Mouse (Mus musculus) right cerebral cortex, postnatal 25 days (tissue): Measurements from ENCODE around the gene Aatk.
A peak's percentile ranks its signal among the peaks of the same experiment; 100 is the strongest.

Experiments used
- DNase-seq: peaks from one replicate; pipeline ENCODE4 v3.0.0; 2022

Gene Aatk

DNA sequence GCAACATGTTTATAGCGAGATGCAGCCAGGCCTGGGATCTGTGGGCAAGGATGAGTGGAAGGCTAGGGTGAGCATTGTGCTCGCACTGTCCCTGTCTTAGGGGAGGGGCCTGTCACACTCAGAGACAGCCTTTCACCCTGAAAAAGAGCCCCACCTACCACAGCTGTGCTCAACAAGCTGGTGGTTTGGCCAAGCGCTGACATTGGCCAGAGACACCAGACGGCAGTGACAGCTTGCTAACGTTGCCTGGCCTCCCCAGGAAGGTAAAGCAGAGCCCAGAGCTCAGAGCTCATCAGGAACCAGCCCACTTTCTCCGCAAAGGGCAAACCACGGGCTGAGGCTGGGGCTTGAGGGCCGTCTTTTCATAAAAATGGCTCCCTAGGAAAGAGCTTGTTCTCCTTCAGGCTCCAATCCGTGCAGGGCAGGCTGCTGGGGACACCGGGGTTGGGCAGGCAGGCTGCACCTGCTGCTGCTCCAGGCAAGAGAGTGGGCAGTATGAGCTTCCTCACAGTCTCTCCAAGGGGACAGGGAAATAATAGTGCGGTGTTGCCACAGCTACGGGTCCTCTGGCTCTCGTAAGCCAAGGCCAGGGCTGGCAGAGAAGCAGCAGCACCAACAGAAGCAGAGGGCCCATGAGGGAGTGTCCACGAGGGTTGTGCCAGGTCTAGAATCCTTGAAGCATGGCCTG lies 4.3 kb upstream of the Aatk start:
- no peak for DNase-seq

GRCm38 (mm10) chr11:120049067-120049466 lies 2.1 kb upstream of the Aatk start:
- no peak for DNase-seq

- DNase-seq: peak; percentile 72
Measured at GRCm38 (mm10) chr11:120048252-120048556, 1.2 kb upstream of the Aatk start.

DNA sequence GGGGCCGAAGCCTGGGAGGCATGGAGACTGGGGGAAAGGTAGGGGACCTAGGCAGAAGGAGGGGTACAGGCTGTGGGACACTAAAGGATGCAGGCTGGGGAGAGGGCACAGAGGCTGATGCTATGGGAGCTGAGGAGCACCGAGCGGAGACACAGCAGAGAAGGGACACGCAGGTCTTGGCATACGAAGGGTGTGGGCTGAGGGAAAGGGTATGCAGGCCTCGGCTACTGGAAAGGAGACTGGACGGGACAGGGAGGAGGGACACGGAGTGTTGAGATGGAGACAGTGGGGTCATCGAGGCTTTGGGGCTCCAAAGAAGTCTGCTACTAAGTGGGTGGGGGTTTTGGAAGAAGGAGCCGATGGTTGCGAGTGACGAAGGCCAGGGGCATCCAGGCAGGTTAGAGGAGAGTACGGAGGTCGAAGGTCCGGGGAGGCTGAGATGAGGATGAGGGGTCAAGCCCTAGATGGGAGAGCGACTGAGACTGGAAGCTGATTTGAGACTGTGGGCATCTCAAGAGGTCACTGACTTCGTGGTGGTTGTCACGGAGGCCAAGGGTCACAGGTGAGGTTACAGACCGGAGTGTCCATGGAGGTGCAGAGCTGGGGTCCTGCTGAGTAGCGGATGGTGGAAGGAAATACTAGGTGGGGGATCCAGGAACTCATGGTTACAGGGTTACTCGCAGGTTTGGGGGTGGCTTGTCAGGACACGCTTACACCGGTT lies 724 bp upstream of the Aatk start:
- no peak for DNase-seq

- no peak for DNase-seq
Measured at GRCm38 (mm10) chr11:120045839-120046552, 971 bp downstream of the Aatk start.

DNA sequence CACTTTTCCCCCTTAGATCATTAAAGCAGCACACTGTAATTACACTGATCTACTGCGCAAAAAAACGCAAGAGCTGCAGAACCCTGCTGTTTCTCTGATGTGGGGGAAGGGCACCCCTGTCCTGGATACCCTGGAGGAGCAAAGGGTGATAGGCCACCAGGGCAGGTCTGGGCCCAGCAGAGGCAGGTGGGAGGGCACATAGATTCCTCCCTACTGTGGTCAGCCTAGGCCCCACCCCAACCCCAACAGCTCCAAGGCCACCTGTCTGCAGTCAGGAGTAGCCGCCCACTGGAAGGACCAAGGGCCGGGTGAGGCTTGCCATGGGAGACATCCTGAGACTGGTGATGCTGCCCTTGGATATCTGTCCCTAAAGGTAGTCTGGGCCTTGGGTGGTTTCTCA lies 1.6 kb downstream of the Aatk start:
- DNase-seq: no peak

GRCm38 (mm10) chr11:120042141-120042838 lies 4.7 kb downstream of the Aatk start:
- DNase-seq: no peak

DNA sequence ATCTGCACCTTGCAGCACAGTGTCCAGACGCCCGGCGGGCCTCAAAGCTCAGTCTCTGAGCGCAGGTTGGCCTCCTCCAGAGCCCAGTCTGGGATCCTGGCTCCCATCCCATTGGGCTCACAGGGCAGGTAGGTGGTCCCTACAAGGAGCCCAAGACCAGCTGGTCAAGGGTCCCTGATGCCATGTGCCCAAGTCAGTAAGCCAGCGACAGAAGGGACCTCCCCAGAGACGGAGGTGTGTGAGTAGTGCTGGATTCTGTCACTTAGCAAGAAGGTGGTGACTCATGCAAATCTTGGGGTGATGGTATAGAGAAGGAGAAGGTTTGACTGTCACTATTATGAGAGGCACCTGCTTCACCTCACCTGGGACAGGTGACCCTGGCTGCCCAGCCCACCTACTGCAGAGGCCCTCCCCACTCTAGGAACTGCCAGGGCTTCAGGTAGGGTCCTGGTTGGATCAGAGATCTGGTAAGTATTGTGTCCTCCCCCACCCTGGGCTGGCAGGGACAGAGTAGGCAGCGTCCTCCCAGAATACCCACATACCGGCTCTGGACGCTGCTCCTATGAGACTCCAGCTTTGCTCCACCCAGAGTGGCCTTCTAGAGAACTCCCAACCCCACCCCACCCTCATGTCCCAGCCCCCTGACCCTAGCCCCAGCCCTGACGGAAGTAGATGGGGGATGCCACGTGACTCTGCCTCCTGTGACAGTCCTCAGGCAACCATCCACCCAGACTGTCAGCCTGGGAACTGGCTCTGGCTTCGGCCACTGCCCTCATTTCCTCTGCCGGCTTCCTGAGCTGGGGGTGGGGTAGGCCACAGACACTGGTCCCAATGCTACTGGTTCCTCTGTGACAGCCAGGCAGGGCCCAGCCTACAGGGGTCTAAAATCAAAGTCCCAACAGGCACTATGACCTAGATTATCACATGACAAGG lies 5.5 kb downstream of the Aatk start:
- no peak for DNase-seq

DNA sequence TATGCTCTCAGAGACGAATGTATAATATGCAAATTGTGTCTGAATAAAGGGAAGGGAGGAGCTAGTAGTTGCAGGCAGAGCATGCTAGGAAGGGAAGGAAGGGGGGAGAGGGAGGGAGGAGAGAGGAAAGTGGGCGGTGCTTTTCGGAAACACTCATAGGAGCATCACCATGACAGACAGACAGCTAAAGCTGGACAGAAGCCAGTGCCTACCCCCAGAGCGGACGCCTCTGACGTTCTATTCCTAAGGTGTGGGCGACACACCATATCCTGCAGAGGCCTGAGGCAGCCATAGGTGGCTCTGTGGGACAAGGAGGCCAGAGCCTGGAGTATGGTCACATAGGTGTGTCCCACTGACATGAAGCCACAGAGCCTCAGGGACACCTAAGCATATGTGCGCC lies 6.5 kb downstream of the Aatk start:
- DNase-seq: peak; percentile 59

- no peak for DNase-seq
Measured at GRCm38 (mm10) chr11:120039581-120039980, 7.4 kb downstream of the Aatk start.

DNA sequence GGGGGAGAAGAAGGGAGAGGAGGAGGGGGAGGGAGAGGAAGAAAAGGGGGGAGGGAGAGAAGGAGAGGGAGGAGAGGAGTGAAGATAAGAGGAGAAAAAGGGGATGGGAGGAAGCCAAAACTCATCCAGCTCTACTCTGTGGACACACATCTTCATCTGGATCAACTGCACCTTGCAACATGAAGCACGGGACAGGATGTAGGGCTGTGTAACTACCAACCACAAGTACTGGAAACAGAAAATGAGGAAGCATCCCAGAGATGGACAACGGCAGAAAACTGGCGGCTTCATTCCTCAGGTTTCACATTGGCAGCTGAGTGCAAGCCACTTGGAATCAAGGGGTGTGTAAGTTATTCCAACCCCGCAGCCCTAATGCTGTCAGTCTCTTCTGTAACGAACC lies 12.2 kb downstream of the Aatk start:
- DNase-seq: no peak

- no peak for DNase-seq
Measured at GRCm38 (mm10) chr11:120034306-120034705, 12.7 kb downstream of the Aatk start.

DNA sequence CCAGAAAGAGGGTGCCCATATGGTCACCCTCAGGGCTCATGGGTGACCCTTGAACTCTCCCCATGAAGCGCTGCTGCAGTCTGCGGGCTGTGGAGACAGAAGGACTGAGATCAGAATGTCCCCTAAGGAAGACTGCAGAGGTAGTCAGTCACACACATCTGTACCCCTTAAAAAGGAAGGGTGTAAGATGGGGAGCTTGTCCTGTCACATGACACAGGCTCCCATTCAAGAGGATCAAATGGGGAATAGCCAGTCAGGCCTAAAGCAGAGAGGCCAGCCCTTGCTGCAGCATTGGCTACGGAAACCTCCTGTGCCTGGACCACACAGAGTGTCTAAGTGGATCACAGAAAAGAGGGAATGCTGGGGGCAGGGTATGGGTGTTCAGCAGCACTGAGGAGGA lies 13.5 kb downstream of the Aatk start:
- DNase-seq: no peak

GRCm38 (mm10) chr11:120032052-120032451 lies 14.9 kb downstream of the Aatk start:
- no peak for DNase-seq

DNA sequence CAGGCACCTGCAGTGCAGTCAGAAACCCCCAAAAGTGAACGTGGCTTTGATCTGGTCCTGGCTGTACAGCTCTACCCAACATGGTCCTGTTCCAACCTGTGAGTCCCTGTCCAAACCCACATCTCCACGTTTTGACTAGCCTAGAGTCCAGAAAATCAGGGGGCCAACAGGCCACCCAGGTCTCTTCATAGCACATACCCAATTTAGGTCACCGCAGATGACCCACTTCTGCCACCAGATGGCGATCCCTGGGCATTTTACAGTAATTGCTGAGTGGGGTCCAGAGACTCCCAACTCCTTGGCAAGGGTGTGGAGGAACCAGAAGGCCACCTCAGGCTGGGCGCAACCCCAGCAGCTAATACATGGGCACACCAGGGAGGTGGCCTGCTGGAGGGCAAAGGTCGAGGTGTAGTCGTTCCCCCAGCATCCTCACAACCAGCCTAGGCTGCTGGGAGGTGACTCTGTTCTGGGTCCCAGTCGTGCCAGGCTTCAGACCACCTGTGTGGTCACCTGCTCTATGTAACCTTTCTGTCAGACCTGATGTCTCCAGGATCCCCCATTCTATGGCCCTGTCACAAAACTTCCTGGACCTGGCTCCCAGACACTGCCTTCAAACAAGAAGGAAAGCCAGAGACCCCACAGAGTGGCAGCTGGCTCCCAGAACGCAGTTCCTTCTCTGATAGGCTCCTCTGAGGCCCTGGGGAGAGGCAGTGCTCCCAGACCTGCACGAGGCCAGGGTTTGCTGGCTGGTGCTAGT lies 16.6 kb downstream of the Aatk start:
- DNase-seq: no peak

GRCm38 (mm10) chr11:120029431-120030144 lies 17.4 kb downstream of the Aatk start:
- no peak for DNase-seq

DNA sequence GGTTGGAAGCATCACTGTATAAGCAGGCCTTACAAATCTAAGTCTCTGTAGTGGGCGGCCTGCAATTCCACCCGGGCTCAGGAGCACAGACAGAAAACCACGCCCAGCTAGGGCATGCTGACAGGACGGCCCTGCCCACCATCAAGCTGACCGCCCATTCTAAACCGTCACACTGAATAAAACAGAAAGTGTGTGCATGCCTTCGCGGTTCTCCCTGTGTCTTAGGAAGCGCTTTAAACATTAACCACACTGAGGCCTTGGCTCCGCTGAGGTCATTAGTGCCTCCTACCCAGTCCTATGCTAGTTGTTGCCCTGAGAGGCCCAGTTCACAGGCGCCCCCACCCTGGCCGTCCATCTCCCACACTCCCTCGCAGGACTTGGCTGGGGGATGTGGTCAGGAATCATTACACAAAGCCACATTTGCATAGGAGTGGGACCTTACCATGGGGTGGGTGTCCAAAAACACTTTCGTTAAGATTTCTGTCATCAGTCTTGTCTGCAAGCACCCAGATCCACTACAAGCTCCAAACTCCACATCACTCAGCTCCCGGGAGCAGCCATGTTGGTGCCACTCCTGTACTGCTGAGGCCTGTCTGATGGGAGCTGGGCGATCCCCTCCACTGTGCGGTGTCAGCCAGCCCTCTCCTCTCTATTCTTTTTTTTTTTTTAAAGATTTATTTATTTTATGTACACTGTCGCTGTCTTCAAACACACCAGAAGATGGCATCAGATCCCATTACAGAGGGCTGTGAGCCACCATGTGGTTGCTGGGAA lies 18.5 kb downstream of the Aatk start:
- no peak for DNase-seq

GRCm38 (mm10) chr11:120026941-120027340 lies 20.0 kb downstream of the Aatk start:
- no peak for DNase-seq

DNA sequence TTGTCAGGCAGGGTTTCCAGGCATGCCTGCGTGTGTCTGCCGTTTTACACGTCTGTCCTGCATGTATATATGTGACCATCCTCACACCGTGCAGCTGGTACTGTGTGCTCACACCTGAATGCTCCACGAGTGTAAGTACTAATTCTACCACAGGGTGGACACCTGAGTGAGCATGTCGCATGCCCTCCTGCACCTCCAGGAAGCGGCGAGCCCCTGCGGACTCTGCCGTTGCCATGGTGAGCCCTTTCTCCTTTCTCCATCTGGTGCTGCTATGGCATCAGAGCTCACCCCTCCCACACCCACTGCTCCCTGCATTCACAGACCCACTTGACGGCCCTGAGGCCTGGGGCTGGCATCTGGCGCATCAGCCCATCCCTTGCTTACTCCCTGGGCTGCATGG lies 24.1 kb downstream of the Aatk start:
- no peak for DNase-seq

DNA sequence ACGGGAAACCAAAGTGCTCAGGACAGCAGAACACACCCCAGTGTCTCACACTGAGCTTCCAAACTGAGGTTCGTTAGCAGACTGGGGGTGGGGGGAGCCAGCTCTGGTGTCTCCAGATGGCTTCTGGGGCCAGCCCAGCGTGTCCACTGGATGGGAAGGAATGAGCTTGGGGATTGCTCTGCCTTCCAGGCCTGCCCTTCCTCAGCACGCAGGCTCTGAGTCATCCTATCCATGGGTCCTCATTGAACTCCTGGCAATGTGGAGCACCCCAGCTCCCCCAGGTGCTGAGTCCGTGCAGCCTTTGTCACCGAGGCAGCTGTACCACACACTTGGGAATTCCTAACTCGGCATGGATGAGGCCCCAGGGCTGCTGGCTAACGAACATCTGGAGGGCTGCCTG lies 24.8 kb downstream of the Aatk start:
- no peak for DNase-seq
